8 mouse cellular contexts compared by ENCODE assay signal in the genomic region with DNA sequence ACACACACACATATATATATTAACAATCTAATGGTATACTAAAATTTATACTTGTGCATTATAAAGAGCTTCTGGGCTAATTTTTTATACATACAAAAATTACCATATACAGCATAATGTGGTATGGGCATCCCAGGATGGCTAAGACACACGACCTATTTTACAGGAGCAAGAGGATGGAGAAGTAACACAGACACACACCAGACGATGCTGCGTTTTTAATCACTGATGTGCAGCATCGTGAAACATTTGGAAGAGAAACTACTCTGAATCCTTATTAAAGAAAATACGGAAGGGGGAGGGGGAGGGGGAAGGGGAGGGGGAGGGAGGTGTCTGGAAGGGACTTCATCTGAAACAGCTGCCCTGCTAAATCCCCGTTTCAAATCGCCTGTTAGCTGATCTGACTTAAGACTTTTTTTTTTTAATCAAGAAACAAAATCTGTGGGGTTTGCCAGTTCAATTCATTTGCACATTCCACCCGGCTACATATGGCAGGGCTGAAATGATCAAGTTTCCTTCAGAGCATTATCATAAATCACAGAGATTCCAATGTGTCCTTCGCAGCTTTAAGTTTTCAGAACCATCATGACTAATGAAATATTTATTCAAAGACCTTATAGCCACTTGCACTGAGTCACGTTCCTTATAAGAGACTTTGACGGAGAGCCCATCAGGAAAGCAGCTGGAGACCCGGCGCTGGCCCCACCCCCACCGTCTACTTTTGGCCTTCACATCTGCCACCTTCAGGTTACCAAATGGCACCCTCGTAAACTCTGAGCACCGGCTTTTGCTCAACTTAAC.
A peak's percentile ranks its signal among the peaks of the same experiment; 100 is the strongest.
DNase-seq lines count a peak whose midpoint lies in the region; ATAC-seq and TF ChIP-seq lines count a peak whose summit lies in the region.

No protein-coding gene starts in this region.

- H3K4me1 ChIP-seq in kidney, postnatal 0 days (replicated peaks; ENCODE audit: insufficient read depth, low read length), result no peaks in the 10 kb centered on the region
- H3K4me1 ChIP-seq in liver, postnatal 0 days (ENCODE audit: insufficient read depth), result no peaks in the 10 kb centered on the region

- no peak overlapping the region for H3K27ac ChIP-seq in kidney, postnatal 0 days
- H3K27ac ChIP-seq in liver, postnatal 0 days (ENCODE audit: low read depth), result no peak overlapping the region

- H3K4me2 ChIP-seq in kidney, postnatal 0 days (ENCODE audit: low read length), result peak overlapping the region; percentile 46
- H3K4me2 ChIP-seq in liver, postnatal 0 days (ENCODE audit: low read depth, low read length), result no peak overlapping the region

- H3K27me3 ChIP-seq in kidney, postnatal 0 days (ENCODE audit: insufficient read depth, low read length), result no peaks in the 10 kb centered on the region
- H3K27me3 ChIP-seq in liver, postnatal 0 days (ENCODE audit: insufficient read depth, low read length), result no peaks in the 10 kb centered on the region

- no peaks in the 10 kb centered on the region for H3K9me3 ChIP-seq in kidney, postnatal 0 days (replicated peaks; ENCODE audit: low read length)
- no peaks in the 10 kb centered on the region for H3K9me3 ChIP-seq in liver, postnatal 0 days (ENCODE audit: low read length)

- H3K36me3 ChIP-seq in kidney, postnatal 0 days (ENCODE audit: insufficient read depth, low read length), result no peaks in the 10 kb centered on the region
- H3K36me3 ChIP-seq in liver, postnatal 0 days (replicated peaks; ENCODE audit: insufficient read depth, low read length), result no peaks in the 10 kb centered on the region

- ATAC-seq in kidney, postnatal 0 days (replicated peaks; ENCODE audit: low FRiP score, low read depth), result no peak
- ATAC-seq in liver, postnatal 0 days, result no peak

- no peak overlapping the region for H3K9ac ChIP-seq in kidney, postnatal 0 days (ENCODE audit: low read depth, low read length)
- no peak overlapping the region for H3K9ac ChIP-seq in liver, postnatal 0 days (replicated peaks)

- 5% methylated on average over 16 of the region's 16 CpGs for WGBS in kidney, postnatal 0 days
- 24% methylated on average over 16 of the region's 16 CpGs for WGBS in liver, postnatal 0 days (ENCODE audit: insufficient replicate concordance)

- no peak for TF ChIP-seq EP300 in liver, postnatal 0 days (IDR thresholded peaks at IDR 0.05; ENCODE audit: low read depth)

- no peak for TF ChIP-seq CTCF in kidney, postnatal 0 days (IDR thresholded peaks at IDR 0.05; ENCODE audit: low read depth)
- no peak for TF ChIP-seq CTCF in liver, postnatal 0 days (IDR thresholded peaks at IDR 0.05; ENCODE audit: low read depth)

- DNase-seq in kidney, postnatal 0 days (ENCODE audit: low spot score), result peak; percentile 64
- no peak for DNase-seq in kidney, postnatal 25 days
- DNase-seq in embryo, embryonic 11.5 days (ENCODE audit: low read depth, low spot score), result peak; percentile 67
- DNase-seq in hindlimb bud, embryonic 11.5 days (ENCODE audit: extremely low spot score, low read depth, low spot score), result peak; percentile 78
- DNase-seq in retina, embryonic 14.5 days (ENCODE audit: low spot score), result peak; percentile 31
- DNase-seq in frontal cortex, postnatal 10 days (ENCODE audit: low spot score in 2 of 2), result no peak
- DNase-seq in gastrocnemius, postnatal 10 days, result no peak
- no peak for DNase-seq in liver, postnatal 0 days

- no peak overlapping the region for H3K4me3 ChIP-seq in kidney, postnatal 0 days (replicated peaks; ENCODE audit: low read depth, low read length)
- no peak overlapping the region for H3K4me3 ChIP-seq in liver, postnatal 0 days (ENCODE audit: low read depth, low read length)

Comparison
In these comparisons a context has a peak if more than half of its experiments do, and no peak if none do; other contexts are left out.
1. DNase-seq: peak in kidney, postnatal 0 days (single experiment), embryo, embryonic 11.5 days (single experiment), hindlimb bud, embryonic 11.5 days (single experiment) and retina, embryonic 14.5 days (single experiment); none in kidney, postnatal 25 days (0 of 2), frontal cortex, postnatal 10 days (0 of 2), gastrocnemius, postnatal 10 days (single experiment) and liver, postnatal 0 days (single experiment).